Mouse (Mus musculus) E14TG2a.4 (cell line): ENCODE results near the gene Cercam.

Source experiments
- H3K27me3 ChIP-seq: 2 replicates; pipeline ENCODE4 v1.6.1; 2014; ENCODE audit warnings: low read length, control low read depth; ENCODE audit not compliant: insufficient read depth
- H3K36me3 ChIP-seq: 2 replicates; pipeline ENCODE4 v1.6.1; 2014; ENCODE audit warnings: low read length, control low read depth; ENCODE audit not compliant: insufficient read depth
- H3K4me1 ChIP-seq: replicated peaks from 2 replicates; pipeline ENCODE4 v1.6.1; 2014; ENCODE audit warnings: low read depth, low read length, control low read depth
- H3K4me3 ChIP-seq: replicated peaks from 2 replicates; pipeline ENCODE4 v1.5.1; 2014; ENCODE audit warnings: mild to moderate bottlenecking, low read length
- H3K9me3 ChIP-seq: 2 replicates; pipeline ENCODE4 v1.6.1; 2014; ENCODE audit warnings: low read length, control low read depth
- CTCF ChIP-seq: conservative IDR thresholded peaks from 2 replicates; pipeline ENCODE4 v1.5.1; 2014; ENCODE audit warnings: low read length
- NANOG ChIP-seq: IDR thresholded peaks from 2 replicates; pipeline ENCODE4 v1.6.1; 2014; ENCODE audit warnings: borderline replicate concordance, low read length, mixed read lengths
- POU5F1 ChIP-seq: IDR thresholded peaks from 2 replicates; pipeline ENCODE4 v1.6.1; 2014; ENCODE audit warnings: low read length, borderline replicate concordance

The Cercam gene

DNA sequence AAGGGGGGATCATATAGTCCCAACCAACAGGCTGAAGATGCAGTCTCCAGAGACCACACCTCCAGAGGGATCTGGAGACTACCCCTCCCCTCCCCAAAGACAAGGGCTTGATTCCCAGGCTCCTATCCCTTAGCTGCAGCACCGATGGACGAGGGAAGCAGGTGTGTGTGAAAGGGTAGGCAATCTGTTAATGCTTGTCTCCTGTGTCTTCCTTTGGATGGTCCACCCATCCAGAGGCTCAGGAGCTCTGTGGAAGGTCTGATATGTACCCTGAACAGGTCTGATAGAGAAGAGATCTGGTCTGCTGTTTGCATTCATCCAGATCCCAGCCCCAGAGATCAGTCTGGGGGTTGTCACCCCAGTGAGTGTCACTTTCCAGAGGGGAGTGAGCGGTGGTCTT, 22.1 kb upstream of the Cercam start:
- H3K9me3 ChIP-seq = no peaks in the 10 kb centered on the region
- H3K4me1 ChIP-seq = peaks cover 61% of the 10 kb centered on the region
- H3K4me3 ChIP-seq = no peak overlapping the region
- peaks cover 52% of the 10 kb centered on the region for H3K36me3 ChIP-seq
- H3K27me3 ChIP-seq = peaks cover 69% of the 10 kb centered on the region
- TF ChIP-seq NANOG = no peak
- no peak for TF ChIP-seq POU5F1
- no peak for TF ChIP-seq CTCF

DNA sequence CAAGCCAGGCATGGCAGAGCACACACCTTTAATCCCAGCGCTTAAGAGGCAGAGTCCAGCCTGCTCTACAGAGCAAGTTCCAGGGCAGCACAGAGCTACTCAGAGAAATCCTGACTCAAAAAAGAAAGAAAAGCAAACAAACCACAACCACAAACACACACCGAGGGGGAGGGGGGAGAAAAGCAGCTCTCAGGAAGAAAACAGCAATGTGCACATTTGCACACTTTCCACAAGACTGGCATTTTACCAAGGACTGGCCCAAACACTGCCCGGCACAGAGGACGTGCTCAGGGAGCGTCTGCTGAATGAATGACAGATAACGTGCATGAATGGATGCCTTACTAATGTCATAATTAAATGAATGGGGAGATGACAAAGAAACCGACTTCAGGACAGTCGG, 19.9 kb upstream of the Cercam start:
- peaks cover 52% of the 10 kb centered on the region for H3K4me1 ChIP-seq
- TF ChIP-seq NANOG (no peak), POU5F1 (no peak), CTCF (no peak)
- no peaks in the 10 kb centered on the region for H3K9me3 ChIP-seq

DNA sequence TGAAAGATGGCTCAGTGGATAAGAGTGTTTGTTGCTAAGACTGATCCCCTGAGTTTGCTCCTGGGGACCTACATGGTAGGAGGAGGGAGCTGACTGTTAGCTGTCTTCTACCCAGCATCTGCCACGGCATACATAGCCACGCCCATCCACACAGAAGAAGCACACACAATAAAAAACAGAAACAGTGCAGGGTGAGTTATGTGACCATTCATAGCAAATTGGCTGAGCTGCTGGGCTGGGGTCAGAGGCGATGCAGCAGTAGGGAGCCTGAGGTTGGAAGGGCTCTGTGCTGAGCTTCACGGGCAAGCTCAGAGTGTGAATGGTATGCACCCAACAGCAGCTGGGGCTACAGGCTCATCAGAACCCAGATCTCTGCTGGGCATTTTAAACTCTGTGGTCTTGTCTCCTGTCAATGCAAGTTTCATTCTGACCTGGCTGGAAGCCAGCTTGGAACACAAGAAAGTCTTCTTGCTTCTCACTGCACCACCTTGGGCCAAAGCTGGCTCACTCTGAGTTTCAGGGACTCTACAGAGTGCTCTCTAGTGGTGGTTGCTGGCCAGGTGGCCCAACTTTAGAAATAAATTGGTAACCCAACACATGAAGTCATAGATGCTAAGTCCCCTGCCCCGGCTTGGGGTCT, 19.0 kb upstream of the Cercam start:
- H3K4me3 ChIP-seq = no peak overlapping the region
- TF ChIP-seq NANOG (no peak), CTCF (no peak), POU5F1 (no peak)
- peaks cover 22% of the 10 kb centered on the region for H3K36me3 ChIP-seq
- peaks cover 52% of the 10 kb centered on the region for H3K4me1 ChIP-seq
- no peaks in the 10 kb centered on the region for H3K9me3 ChIP-seq
- peaks cover 51% of the 10 kb centered on the region for H3K27me3 ChIP-seq

More for the DNA sequence above, 19.9 kb upstream of the Cercam start:
- Histone ChIP-seq H3K4me3 (no peak overlapping the region), H3K36me3 (peaks cover 30% of the 10 kb centered on the region), H3K27me3 (peaks cover 60% of the 10 kb centered on the region)

DNA sequence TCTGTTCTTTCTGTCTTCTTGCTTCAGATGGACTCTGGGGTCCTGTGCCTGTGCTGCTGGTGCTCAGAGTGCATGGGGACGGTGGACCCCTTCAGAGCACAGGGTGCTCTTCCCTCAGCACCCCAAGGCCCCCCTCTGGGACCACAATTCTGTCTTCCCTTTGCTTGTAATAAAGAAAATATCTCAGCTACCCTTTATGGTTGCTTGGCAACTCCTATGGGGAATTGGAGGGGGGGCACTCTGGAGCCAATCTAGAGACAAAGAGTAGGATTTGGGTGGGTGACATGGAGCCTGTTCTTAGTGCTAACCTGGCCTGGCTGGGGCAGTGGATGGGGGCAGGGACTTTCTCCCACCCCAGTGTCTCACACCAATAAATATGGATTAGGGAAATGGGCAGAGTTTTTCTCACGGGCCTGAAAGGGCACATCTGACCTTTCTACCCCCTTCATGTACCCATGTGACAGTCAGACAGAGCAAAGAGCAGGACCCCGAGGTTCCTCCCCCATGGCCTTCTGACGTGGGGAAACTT, 15.9 kb upstream of the Cercam start:
- TF ChIP-seq NANOG (no peak), POU5F1 (no peak), CTCF (no peak)
- Histone ChIP-seq H3K4me3 (no peak overlapping the region), H3K9me3 (no peaks in the 10 kb centered on the region), H3K27me3 (peaks cover 45% of the 10 kb centered on the region), H3K4me1 (peaks cover 58% of the 10 kb centered on the region), H3K36me3 (peaks cover 6% of the 10 kb centered on the region)

DNA sequence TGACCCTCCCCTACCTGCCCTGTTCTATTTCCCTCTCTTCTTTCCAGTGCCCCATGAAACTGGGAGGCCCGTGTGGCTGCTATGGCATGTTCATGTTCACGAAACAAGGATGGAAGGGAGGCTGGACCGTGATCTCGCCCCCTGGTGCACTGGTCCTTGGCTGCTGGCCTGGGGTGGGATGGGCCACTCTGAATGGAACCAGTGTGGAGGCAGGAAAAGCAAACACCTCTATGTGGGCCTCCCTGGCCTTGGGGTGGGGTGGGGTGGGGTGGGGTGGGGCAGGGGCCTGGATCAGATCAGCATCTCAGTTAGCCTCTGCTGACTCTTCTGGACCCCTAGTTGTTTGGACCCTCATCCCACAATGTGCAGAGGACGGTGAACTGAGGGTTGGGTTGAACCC, 15.2 kb upstream of the Cercam start:
- H3K27me3 ChIP-seq = peaks cover 44% of the 10 kb centered on the region
- no peaks in the 10 kb centered on the region for H3K9me3 ChIP-seq
- H3K36me3 ChIP-seq = peaks cover 4% of the 10 kb centered on the region
- peaks cover 65% of the 10 kb centered on the region for H3K4me1 ChIP-seq
- no peak overlapping the region for H3K4me3 ChIP-seq
- TF ChIP-seq POU5F1 = no peak
- no peak for TF ChIP-seq CTCF
- no peak for TF ChIP-seq NANOG

DNA sequence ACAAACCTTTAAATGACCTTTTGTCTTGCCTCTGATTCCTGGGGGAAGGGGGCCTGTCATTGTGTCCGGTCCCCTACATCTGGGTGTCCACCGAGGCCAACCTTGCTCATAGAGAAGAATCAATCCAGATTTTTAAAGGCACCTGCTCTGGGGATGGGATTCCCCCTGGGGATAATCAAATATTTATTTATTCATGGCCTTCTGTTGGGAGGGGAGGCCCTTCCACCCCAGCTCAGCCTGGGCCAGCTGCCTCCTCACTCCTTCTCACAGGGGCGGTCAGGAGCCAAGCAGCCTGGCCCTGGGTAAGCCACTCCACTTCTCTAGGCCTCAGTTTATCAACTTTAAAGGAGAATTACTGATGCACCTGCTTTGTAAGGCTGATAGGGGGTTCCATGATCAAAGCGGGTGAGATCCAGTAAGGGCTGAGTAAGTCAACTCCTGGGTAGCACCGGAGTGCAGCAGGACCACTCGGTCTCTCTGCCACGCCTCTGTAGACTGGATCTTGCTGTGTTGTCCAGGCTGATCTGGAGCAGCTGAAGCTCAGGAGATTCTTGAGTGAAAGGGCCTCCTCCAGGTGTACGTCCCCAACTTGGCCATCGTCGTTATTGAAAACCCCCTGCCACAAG, 13.3 kb upstream of the Cercam start:
- no peak for TF ChIP-seq CTCF
- no peak for TF ChIP-seq NANOG
- TF ChIP-seq POU5F1 = no peak
- peaks cover 67% of the 10 kb centered on the region for H3K4me1 ChIP-seq
- peaks cover 36% of the 10 kb centered on the region for H3K27me3 ChIP-seq
- no peaks in the 10 kb centered on the region for H3K9me3 ChIP-seq
- H3K36me3 ChIP-seq = no peaks in the 10 kb centered on the region
- H3K4me3 ChIP-seq = no peak overlapping the region

DNA sequence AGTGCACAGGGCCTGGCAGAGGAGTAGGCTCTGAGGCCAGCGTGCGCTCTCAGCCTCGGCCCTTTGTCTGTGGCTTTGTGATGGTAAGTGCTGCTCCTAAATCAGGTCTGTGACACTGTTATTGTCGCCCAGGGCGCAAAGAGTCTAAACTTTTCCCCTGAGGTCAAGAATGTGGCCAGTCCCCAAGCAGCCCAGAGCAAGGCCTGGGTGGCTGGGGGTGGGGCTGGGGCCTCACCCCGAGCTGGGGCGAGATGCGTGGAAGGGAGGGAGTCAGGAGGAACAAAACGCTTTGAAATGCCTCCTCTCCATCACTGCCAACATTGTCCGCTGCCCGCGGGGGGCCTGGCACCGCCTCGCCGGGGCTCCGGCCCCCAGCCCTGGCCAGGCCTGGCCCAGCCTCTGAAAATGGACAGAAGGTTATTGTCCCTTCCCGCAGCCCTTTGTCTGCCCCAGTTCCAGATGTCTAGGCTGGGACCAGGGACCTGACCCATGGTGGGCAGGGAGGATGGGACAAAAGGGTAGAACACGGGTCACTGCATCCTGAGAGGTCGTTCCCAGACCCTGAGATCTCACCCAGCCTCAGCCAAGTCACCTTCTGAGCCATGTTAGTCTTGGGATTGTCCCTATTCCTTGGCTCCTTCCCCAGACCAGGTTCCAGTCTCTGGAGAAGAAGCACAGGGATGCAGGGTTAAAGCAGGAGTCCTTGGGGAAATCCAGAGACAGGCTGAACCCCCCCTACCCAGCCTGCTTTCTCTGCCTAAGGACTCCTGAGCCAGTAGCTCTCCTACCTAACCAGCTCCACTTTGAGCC, 12.3 kb upstream of the Cercam start:
- H3K27me3 ChIP-seq = peaks cover 31% of the 10 kb centered on the region
- no peak for TF ChIP-seq POU5F1
- no peak for TF ChIP-seq CTCF
- no peak for TF ChIP-seq NANOG
- peaks cover 67% of the 10 kb centered on the region for H3K4me1 ChIP-seq
- H3K36me3 ChIP-seq = no peaks in the 10 kb centered on the region
- H3K9me3 ChIP-seq = no peaks in the 10 kb centered on the region
- H3K4me3 ChIP-seq = peak overlapping the region; percentile 51

DNA sequence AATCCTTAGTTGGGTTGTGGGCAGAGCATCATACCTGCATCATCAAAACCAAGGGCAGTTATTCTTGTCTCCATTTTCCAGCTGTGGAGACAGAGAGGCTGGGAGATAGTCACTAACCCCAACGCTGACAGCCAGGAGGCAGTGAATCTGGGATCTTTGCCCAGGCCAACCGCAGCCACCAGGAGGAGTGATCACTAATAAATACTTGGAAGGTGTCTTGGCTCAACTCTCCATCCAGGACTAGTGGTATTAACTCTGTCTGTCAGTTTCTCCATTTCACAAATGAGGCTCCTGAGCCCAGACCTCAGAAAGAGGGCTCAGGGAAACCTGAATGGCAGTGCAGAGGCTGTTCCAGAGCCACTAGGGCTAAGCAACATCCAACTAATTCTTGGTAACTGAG, 11.6 kb upstream of the Cercam start:
- H3K36me3 ChIP-seq = no peaks in the 10 kb centered on the region
- no peak overlapping the region for H3K4me3 ChIP-seq
- H3K27me3 ChIP-seq = peaks cover 31% of the 10 kb centered on the region
- TF ChIP-seq POU5F1 (no peak), CTCF (no peak), NANOG (no peak)
- peaks cover 67% of the 10 kb centered on the region for H3K4me1 ChIP-seq
- H3K9me3 ChIP-seq = no peaks in the 10 kb centered on the region

DNA sequence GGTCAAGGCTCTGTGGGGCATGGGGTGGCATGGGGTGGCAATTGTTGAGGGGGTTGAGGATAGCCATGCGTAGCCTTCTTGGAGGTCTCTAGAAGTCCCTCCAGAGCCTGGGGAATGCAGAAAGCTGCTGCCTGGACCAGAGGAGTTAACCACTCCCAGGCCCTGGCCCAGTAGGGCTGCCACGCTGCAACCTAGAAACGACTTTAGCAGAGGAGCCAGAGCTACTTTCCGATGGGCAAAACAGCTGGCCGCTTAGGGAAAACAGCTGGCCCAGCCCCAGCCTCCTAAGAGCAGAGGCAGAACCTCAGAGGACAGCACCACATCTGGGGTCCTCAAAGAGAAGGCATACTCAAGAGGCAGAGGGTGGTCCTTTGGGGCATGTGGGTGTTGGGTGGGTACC, 11.0 kb upstream of the Cercam start:
- H3K36me3 ChIP-seq = no peaks in the 10 kb centered on the region
- no peak for TF ChIP-seq POU5F1
- TF ChIP-seq CTCF = no peak
- TF ChIP-seq NANOG = no peak

More for the DNA sequence above, 11.0 kb upstream of the Cercam start:
- no peaks in the 10 kb centered on the region for H3K9me3 ChIP-seq
- no peak overlapping the region for H3K4me3 ChIP-seq
- peaks cover 31% of the 10 kb centered on the region for H3K27me3 ChIP-seq
- H3K4me1 ChIP-seq = peaks cover 65% of the 10 kb centered on the region
